Mouse (Mus musculus) gastrocnemius, adult 8-10 months (tissue): Measurements from ENCODE around the gene Vmn2r65. TPM values are rescaled to one million over a fixed set of nuclear protein-coding genes. Genes with fewer than 3 reads are reported as not detected.

ENCODE experiments used
- DNase-seq, 2 experiments: peaks; one replicate each; pipeline ENCODE4 v3.0.0; 2022; ENCODE audit warnings: low spot score in 2 of 2
- total RNA-seq, 4 experiments: library from RNA; stranded (reverse); gene quantifications; 2 replicates each; pipeline ENCODE4 v1.2.4; 2022

Gene Vmn2r65
- not detected for total RNA-seq

DNA sequence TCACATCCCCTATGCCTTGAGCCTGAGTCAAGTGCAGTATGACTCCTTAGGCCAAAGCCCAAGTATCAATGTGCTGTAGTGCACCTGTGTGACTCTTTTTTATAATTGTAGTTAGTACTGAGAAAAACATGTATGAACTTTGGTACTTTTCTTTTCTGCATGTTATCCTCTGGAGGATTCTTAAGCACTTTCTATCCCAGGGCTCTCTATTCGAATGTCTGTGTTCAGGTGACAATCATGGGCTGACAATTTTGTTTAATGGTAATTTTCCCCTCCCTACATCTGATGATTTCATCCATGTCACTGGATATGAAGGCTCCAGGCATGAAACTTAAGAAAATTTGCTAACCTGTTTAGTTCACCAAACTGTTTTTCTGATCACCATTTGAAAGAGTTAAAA is at the start of gene Vmn2r65:
Vmn2r65 (minus strand) TSS at position 101 of the 400 bp plus-strand sequence.
- no peak for DNase-seq

DNA sequence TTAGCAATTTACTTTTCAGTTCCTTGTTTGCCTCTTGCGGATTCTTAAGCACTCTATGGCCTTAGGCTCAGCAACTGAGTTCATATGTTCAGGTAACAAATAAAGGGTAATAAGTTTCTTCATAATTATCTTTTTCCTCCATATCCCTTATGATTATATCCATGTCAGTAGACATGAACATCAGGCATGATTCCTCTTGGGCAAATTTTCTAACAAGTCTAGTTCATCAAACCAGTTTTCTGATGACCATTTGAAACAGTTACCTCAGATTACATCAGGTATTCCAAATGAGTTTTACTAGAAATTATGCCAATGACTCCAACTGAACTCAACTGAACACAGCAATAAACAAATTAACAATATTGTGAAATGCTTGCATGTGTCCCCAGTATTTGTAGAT is 48.3 kb upstream of the Vmn2r65 start, which contains the start of gene Vmn2r66:
Vmn2r66 (minus strand) TSS at position 101 of the 400 bp plus-strand sequence.
- no peak for DNase-seq

DNA sequence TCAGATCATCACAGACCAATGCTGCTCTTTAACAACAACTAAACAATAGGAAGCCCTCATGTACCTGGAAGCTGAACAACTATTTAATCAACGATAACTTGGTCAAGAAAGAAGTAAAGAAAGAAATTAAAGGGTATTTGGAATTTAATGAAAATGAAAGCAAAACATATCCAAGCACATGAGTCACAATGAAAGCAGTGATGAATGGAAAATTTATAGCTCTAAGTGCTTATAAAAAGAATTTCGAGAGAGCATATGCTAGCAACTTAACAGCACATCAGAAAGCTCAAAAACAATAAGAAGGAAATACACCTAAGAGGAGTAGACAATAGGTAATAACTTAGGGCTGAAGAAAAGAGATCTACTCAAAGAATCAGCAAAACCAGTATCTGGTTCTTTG is 32.8 kb upstream of the Vmn2r65 start:
- no peak for DNase-seq

Other genes starting within 250 kb of the Vmn2r65 start
- not detected for gene Olfr291, start 110.6 kb downstream of the Vmn2r65 start, total RNA-seq
- not detected for gene Vmn2r66, start 48.2 kb upstream of the Vmn2r65 start, total RNA-seq
- not detected for gene Vmn2r67, start 191.9 kb upstream of the Vmn2r65 start, total RNA-seq